Mouse (Mus musculus) liver, embryonic 12.5 days (tissue): Measurements from ENCODE around the gene Gm21988. TPM values are rescaled to one million over a fixed set of nuclear protein-coding genes. Genes with fewer than 3 reads are reported as not detected.

Source experiments
- ATAC-seq: fragments of 200-750 bp; cut with Nextera tagmentation; 2 replicates; pipeline ENCODE4 v1.8.0; 2017; ENCODE audit warnings: moderate number of reproducible peaks, mild to moderate bottlenecking, moderate library complexity
- H3K27ac ChIP-seq: fragments of 300-500 bp; sonication (generic); 2 replicates; pipeline ENCODE4 v1.5.1; 2016; ENCODE audit warnings: mild to moderate bottlenecking
- H3K27me3 ChIP-seq: fragments of 300-500 bp; sonication (generic); replicated peaks from 2 replicates; pipeline ENCODE4 v1.6.1; 2016; ENCODE audit warnings: mild to moderate bottlenecking, moderate library complexity
- H3K36me3 ChIP-seq: fragments of 300-500 bp; sonication (generic); 2 replicates; pipeline ENCODE4 v1.6.1; 2016; ENCODE audit warnings: mild to moderate bottlenecking, moderate library complexity
- H3K4me1 ChIP-seq: fragments of 300-500 bp; sonication (generic); 2 replicates; pipeline ENCODE4 v1.6.1; 2016
- H3K4me2 ChIP-seq: fragments of 300-500 bp; sonication (generic); 2 replicates; pipeline ENCODE4 v1.6.1; 2016; ENCODE audit warnings: mild to moderate bottlenecking, moderate library complexity
- H3K4me3 ChIP-seq: fragments of 300-500 bp; sonication (generic); 2 replicates; pipeline ENCODE4 v1.5.1; 2016; ENCODE audit warnings: mild to moderate bottlenecking, moderate library complexity
- H3K9ac ChIP-seq: fragments of 300-500 bp; sonication (generic); 2 replicates; pipeline ENCODE4 v1.6.1; 2016; ENCODE audit warnings: mild to moderate bottlenecking, moderate library complexity
- H3K9me3 ChIP-seq: fragments of 300-500 bp; sonication (generic); replicated peaks from 2 replicates; pipeline ENCODE4 v1.6.1; 2016; ENCODE audit warnings: mild to moderate bottlenecking, moderate library complexity
- WGBS: fragments of 180-500 bp; shearing (Covaris S2); methylation state at CpG from one replicate; pipeline ENCODE4 v1.1.7; 2016; ENCODE audit not compliant: insufficient replicate concordance; 5-methylcytosine and 5-hydroxymethylcytosine counted together
- polyA plus RNA-seq: library from polyadenylated mRNA; unstranded; fragments of >200 nt; fragmentation: Nextera tagmentation; extraction: Ambion mirVana; gene quantifications from 2 replicates; pipeline ENCODE4 v1.2.1, GENCODE M21; 2016

Gm21988 gene
- 6.2 and 7.8 TPM in 2 replicates for polyA plus RNA-seq

DNA sequence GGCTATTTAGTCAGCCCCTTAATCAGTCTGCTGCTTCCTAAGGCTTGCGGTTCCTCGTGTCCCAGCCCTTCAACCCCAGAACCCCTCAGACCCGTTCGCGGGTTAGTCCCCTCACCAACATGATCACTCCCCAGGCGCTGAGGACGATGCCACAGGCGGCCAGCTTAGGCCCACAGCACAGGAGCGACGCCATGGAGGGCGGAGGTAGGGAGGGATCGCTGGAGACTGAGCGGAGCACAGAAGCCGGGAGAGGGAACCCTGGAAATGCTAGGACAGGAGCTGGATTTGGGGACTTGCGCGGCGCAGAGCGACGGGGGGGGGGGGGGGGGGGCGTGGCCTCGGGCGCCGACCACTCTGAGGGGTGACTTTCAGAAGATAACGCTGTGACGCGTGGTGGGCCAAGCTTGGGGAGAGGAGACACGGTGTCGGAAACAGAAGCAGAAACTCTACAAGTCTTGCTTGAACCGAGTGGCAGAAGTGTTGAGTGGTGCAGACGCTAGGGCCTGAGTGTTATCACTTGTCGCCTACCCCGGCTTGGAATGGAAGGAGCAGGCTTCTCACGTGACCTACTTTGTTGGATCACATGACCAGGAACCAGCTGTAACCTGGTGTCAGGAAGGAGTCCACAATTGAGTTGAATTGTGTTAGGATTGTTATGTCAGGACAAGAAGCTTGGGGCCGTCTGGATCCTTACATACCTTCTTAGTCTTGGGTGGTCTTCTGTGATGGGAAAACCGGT, at the start of gene Gm21988, which contains the start of gene Rnasek:
Gene Gm21988 (minus strand): TSS at position 290 of the 739 bp plus-strand sequence.
Gene Rnasek (minus strand): TSS at position 302 of the 739 bp plus-strand sequence.
- under 1% methylated on average over 30 of the region's 35 CpGs for whole genome bisulfite sequencing
- Histone ChIP-seq H3K9me3 (no peaks in the 10 kb centered on the region), H3K27ac (peak within 1 kb of the TSS; percentile 96), H3K4me1 (peaks cover 42% of the 10 kb centered on the region), H3K36me3 (peaks cover 15% of the 10 kb centered on the region), H3K27me3 (peaks cover 7% of the 10 kb centered on the region; the same call in 1 of the 2 replicates), H3K9ac (peak within 1 kb of the TSS; percentile 95), H3K4me3 (peak within 1 kb of the TSS; percentile 98), H3K4me2 (peak within 1 kb of the TSS; percentile 87)
- ATAC-seq, result peak; percentile 16; the same call in 1 of the 2 replicates

DNA sequence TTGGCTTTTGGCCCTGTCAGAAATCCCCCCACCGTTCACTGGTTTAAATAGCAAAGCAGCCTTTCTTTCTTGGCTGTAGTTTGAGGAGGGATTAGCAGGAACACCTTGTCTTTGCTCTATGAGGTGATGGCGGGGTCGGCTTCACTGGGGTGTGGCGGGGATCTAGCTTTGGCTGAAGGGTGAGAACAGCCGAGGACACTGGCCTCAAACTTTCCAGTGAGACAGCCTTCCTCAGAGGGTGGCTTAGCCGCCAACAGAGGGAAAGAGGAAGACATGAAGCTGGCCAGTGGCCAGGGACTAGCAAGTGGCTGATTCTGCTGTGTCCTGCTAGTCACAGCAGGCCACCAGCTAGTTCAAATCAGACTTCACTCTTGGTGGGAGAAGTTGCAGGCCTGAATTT, 49.6 kb upstream of the Gm21988 start:
- no peak overlapping the region for H3K9ac ChIP-seq
- WGBS, result 43% methylated on average over 6 of the region's 6 CpGs
- no peak for ATAC-seq

GRCm38 (mm10) chr11:70288102-70288501, 48.5 kb upstream of the Gm21988 start:
- Histone ChIP-seq H3K4me3 (no peak overlapping the region), H3K9me3 (no peaks in the 10 kb centered on the region), H3K9ac (no peak overlapping the region), H3K4me1 (no peaks in the 10 kb centered on the region), H3K36me3 (no peaks in the 10 kb centered on the region), H3K27me3 (peaks cover under 1% of the 10 kb centered on the region; the same call in 1 of the 2 replicates), H3K27ac (no peak overlapping the region), H3K4me2 (no peak overlapping the region)
- no peak for ATAC-seq
- 79% methylated on average over 10 of the region's 10 CpGs for WGBS

More for the DNA sequence above, 49.6 kb upstream of the Gm21988 start:
- Histone ChIP-seq H3K27me3 (no peaks in the 10 kb centered on the region; the same call in 1 of the 2 replicates), H3K4me2 (no peak overlapping the region), H3K4me1 (no peaks in the 10 kb centered on the region), H3K36me3 (no peaks in the 10 kb centered on the region), H3K9me3 (no peaks in the 10 kb centered on the region), H3K4me3 (no peak overlapping the region), H3K27ac (no peak overlapping the region)

DNA sequence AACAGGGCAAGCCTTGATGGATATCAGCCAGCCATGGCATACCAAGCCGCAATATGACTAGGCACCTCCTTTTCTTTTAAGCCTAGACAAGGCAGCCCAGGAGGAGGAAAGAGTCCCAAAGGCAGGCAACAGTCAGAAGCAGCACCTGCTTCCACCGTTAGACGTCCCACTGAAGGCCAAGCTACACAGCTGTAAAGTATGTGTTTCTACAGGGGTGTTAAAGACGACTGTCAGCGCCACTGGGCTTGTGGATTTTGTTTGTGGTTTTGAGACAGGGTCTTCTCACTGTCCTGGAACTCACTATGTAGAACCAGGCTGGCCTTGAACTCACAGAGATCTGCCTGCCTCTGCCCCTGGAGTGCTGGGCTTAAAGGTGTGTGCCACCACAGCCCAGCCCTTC, 46.1 kb upstream of the Gm21988 start:
- Histone ChIP-seq H3K9ac (no peak overlapping the region), H3K4me1 (no peaks in the 10 kb centered on the region), H3K9me3 (no peaks in the 10 kb centered on the region), H3K27me3 (peaks cover 4% of the 10 kb centered on the region; the same call in 1 of the 2 replicates), H3K4me3 (no peak overlapping the region), H3K27ac (no peak overlapping the region), H3K36me3 (no peaks in the 10 kb centered on the region), H3K4me2 (no peak overlapping the region)
- ATAC-seq, result no peak
- 58% methylated on average over 5 of the region's 5 CpGs for WGBS

- H3K9ac ChIP-seq, result no peak overlapping the region
- ATAC-seq, result no peak
- no peak overlapping the region for H3K4me3 ChIP-seq
- no peak overlapping the region for H3K4me2 ChIP-seq
- no peak overlapping the region for H3K27ac ChIP-seq
- WGBS, result 72% methylated on average over 3 of the region's 3 CpGs
- H3K27me3 ChIP-seq, result peaks cover 4% of the 10 kb centered on the region; the same call in 1 of the 2 replicates
- no peaks in the 10 kb centered on the region for H3K9me3 ChIP-seq
- H3K4me1 ChIP-seq, result no peaks in the 10 kb centered on the region
- no peaks in the 10 kb centered on the region for H3K36me3 ChIP-seq
Measured at GRCm38 (mm10) chr11:70284757-70285156, 45.1 kb upstream of the Gm21988 start.

GRCm38 (mm10) chr11:70283666-70284065, 44.0 kb upstream of the Gm21988 start:
- Histone ChIP-seq H3K27me3 (0 out of 2 replicates have a peak, but pooled peaks cover 4% of the 10 kb centered on the region), H3K4me1 (no peaks in the 10 kb centered on the region), H3K4me2 (no peak overlapping the region), H3K9ac (no peak overlapping the region), H3K36me3 (no peaks in the 10 kb centered on the region), H3K9me3 (no peaks in the 10 kb centered on the region), H3K27ac (no peak overlapping the region), H3K4me3 (no peak overlapping the region)
- 68% methylated on average over 4 of the region's 4 CpGs for WGBS
- ATAC-seq, result no peak

GRCm38 (mm10) chr11:70280441-70280840, 40.8 kb upstream of the Gm21988 start:
- Histone ChIP-seq H3K9ac (no peak overlapping the region), H3K27me3 (0 out of 2 replicates have a peak, but pooled peaks cover 4% of the 10 kb centered on the region), H3K36me3 (no peaks in the 10 kb centered on the region), H3K4me3 (no peak overlapping the region), H3K4me2 (no peak overlapping the region), H3K4me1 (no peaks in the 10 kb centered on the region), H3K9me3 (no peaks in the 10 kb centered on the region), H3K27ac (no peak overlapping the region)
- 53% methylated on average over 3 of the region's 3 CpGs for WGBS
- ATAC-seq, result no peak

DNA sequence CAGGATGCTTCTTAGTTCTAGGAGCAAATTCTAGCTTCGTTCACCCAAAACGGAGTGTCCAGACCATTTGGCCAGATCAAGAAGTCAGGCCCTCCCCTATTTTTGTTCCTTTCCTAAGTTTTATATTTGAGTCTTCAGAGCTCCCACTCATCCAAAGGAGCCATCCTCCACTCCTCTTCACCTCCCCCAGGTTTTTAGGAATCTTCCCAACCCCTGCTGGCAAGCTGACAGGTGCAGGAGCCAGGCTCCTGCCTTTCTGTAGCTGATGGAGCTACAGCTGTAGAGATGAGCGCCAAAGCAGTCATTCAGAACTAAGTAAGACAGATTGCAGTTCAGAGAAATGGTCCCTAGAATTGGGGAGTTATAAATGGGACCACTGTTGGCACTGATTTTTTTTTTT, 39.3 kb upstream of the Gm21988 start:
- Histone ChIP-seq H3K4me3 (no peak overlapping the region), H3K27ac (no peak overlapping the region), H3K9ac (no peak overlapping the region), H3K27me3 (0 out of 2 replicates have a peak, but pooled peaks cover 4% of the 10 kb centered on the region), H3K36me3 (no peaks in the 10 kb centered on the region), H3K4me1 (no peaks in the 10 kb centered on the region), H3K9me3 (no peaks in the 10 kb centered on the region), H3K4me2 (no peak overlapping the region)
- WGBS, result 77% methylated on average over 3 of the region's 3 CpGs
- ATAC-seq, result no peak

- Histone ChIP-seq H3K27me3 (no peaks in the 10 kb centered on the region), H3K4me1 (no peaks in the 10 kb centered on the region), H3K4me3 (no peak overlapping the region), H3K36me3 (no peaks in the 10 kb centered on the region), H3K9ac (no peak overlapping the region), H3K9me3 (no peaks in the 10 kb centered on the region), H3K4me2 (no peak overlapping the region), H3K27ac (no peak overlapping the region)
- WGBS, result 72% methylated on average over 7 of the region's 7 CpGs
- ATAC-seq, result no peak
Measured at GRCm38 (mm10) chr11:70271641-70272040, 32.0 kb upstream of the Gm21988 start.

- no peaks in the 10 kb centered on the region for H3K27me3 ChIP-seq
Measured at GRCm38 (mm10) chr11:70266405-70266804, 26.8 kb upstream of the Gm21988 start.

DNA sequence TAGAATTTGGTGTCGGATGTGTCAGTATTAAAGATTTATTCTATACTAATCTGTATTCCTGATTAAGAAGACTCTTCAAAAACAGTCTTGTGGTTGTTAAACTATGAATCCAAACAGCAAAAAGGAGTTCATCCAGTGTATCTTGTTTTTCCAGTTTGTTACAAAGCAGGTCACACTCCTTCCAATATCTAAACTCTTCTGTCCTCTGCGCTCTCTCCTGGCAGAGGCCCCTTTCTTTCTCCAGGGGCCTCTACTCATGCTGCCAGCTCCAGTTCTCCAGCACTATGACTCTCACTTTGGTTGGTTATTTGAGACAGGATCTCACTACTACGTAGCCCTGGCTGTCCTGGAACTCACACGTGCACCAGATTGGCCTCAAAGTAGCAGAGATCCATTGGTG, 26.2 kb upstream of the Gm21988 start:
- no peaks in the 10 kb centered on the region for H3K27me3 ChIP-seq
- no peak for ATAC-seq
- no peak overlapping the region for H3K27ac ChIP-seq
- no peak overlapping the region for H3K4me3 ChIP-seq
- H3K9ac ChIP-seq, result no peak overlapping the region
- WGBS, result 62% methylated on average over 4 of the region's 4 CpGs
- H3K9me3 ChIP-seq, result no peaks in the 10 kb centered on the region
- H3K4me1 ChIP-seq, result no peaks in the 10 kb centered on the region
- no peak overlapping the region for H3K4me2 ChIP-seq
- no peaks in the 10 kb centered on the region for H3K36me3 ChIP-seq

More at GRCm38 (mm10) chr11:70266405-70266804, 26.8 kb upstream of the Gm21988 start:
- no peaks in the 10 kb centered on the region for H3K4me1 ChIP-seq
- no peak overlapping the region for H3K4me3 ChIP-seq
- no peaks in the 10 kb centered on the region for H3K9me3 ChIP-seq
- H3K27ac ChIP-seq, result no peak overlapping the region
- WGBS, result 80% methylated on average over 1 of the region's 1 CpGs
- ATAC-seq, result no peak
- H3K4me2 ChIP-seq, result no peak overlapping the region
- H3K9ac ChIP-seq, result no peak overlapping the region
- no peaks in the 10 kb centered on the region for H3K36me3 ChIP-seq

DNA sequence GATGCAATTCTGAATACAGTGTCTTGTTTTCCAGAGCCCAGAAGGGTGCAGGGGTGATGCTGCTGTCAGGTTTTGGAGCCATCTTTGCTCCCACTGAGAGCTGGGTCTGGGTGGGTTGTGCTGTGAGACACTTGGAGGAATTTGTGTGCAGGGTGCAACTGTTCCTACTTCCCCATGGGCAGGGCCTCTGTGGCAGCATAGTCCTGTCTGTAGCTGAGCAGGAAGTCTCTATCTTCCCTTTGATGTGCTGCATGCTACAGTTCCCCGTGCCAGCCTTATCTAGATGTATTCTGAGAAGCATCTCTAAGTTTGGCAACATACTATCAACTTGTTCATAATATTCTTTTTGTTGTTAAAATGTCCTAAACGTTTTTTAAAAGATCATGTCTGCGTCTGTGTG, 25.6 kb upstream of the Gm21988 start:
- Histone ChIP-seq H3K4me2 (no peak overlapping the region), H3K4me3 (no peak overlapping the region), H3K9me3 (no peaks in the 10 kb centered on the region), H3K27ac (no peak overlapping the region), H3K4me1 (no peaks in the 10 kb centered on the region), H3K36me3 (no peaks in the 10 kb centered on the region), H3K9ac (no peak overlapping the region), H3K27me3 (no peaks in the 10 kb centered on the region)
- no peak for ATAC-seq
- 25% methylated on average over 3 of the region's 3 CpGs for WGBS
